Mouse (Mus musculus) testis, adult 2 months (tissue): ENCODE measurements around the gene Traf5.

Source experiments
- CTCF ChIP-seq: fragments of 200-500 bp; IDR thresholded peaks from 2 replicates; pipeline ENCODE4 v1.5.1; 2012; ENCODE audit warnings: low read depth, mild to moderate bottlenecking, inconsistent platforms, low read length, moderate library complexity; ENCODE audit not compliant: control insufficient read depth, insufficient read depth, insufficient replicate concordance
- POLR2A ChIP-seq: fragments of 200-500 bp; IDR thresholded peaks from 2 replicates; pipeline ENCODE4 v1.6.1; 2012; ENCODE audit warnings: low read depth, mild to moderate bottlenecking, inconsistent platforms, low read length, moderate library complexity; ENCODE audit not compliant: control insufficient read depth

DNA sequence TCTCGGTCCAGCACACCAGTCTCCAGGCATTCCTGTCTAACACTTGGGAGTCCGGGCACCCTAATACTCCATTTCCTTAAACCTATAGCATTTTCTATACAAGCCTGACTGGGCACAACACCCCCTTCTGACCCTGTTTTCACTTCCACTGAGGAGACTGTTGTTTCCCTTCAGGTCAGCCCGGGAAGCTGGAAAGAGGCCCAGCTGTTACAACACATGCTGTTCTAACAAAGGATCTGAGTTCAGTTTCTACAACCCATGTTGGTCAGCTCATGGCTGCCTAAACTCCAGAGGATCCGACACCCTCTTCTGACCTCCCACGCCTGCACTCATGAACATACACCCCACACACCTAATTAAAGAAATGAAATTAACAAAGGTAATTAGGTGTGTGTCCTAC lies 39.4 kb downstream of the Traf5 start:
- no peak for TF ChIP-seq CTCF
- TF ChIP-seq POLR2A: no peak
